Mouse (Mus musculus) retina, embryonic 14.5 days (tissue): Measurements from ENCODE around the gene Lrrc28.

Source experiments
- DNase-seq: peaks from one replicate; pipeline ENCODE4 v3.0.0-alpha.2; 2015; ENCODE audit warnings: low spot score

The Lrrc28 gene

GRCm38 (mm10) chr7:67645681-67646014, 580 bp upstream of the Lrrc28 start:
- DNase-seq, result no peak

GRCm38 (mm10) chr7:67644291-67644690, 777 bp downstream of the Lrrc28 start:
- DNase-seq, result no peak

GRCm38 (mm10) chr7:67642955-67643354, 2.1 kb downstream of the Lrrc28 start:
- DNase-seq, result no peak

- no peak for DNase-seq
Measured at GRCm38 (mm10) chr7:67639006-67639405, 6.1 kb downstream of the Lrrc28 start.

GRCm38 (mm10) chr7:67636161-67636560, 8.9 kb downstream of the Lrrc28 start:
- DNase-seq, result no peak

- DNase-seq, result no peak
Measured at GRCm38 (mm10) chr7:67634210-67634609, 10.9 kb downstream of the Lrrc28 start.

- DNase-seq, result no peak
Measured at GRCm38 (mm10) chr7:67632380-67632779, 12.7 kb downstream of the Lrrc28 start.

GRCm38 (mm10) chr7:67630817-67631216, 14.3 kb downstream of the Lrrc28 start:
- peak; percentile 92 for DNase-seq

GRCm38 (mm10) chr7:67629681-67630080, 15.4 kb downstream of the Lrrc28 start:
- DNase-seq, result no peak

- no peak for DNase-seq
Measured at GRCm38 (mm10) chr7:67626671-67627070, 18.4 kb downstream of the Lrrc28 start.

- no peak for DNase-seq
Measured at GRCm38 (mm10) chr7:67622151-67622550, 22.9 kb downstream of the Lrrc28 start.

GRCm38 (mm10) chr7:67619836-67620235, 25.2 kb downstream of the Lrrc28 start:
- DNase-seq, result no peak

GRCm38 (mm10) chr7:67618316-67618715, 26.8 kb downstream of the Lrrc28 start:
- DNase-seq, result no peak

GRCm38 (mm10) chr7:67617646-67618045, 27.4 kb downstream of the Lrrc28 start:
- DNase-seq, result no peak

GRCm38 (mm10) chr7:67616890-67617289, 28.2 kb downstream of the Lrrc28 start:
- DNase-seq, result no peak

- DNase-seq, result no peak
Measured at GRCm38 (mm10) chr7:67614464-67614861, 30.6 kb downstream of the Lrrc28 start.

GRCm38 (mm10) chr7:67613795-67614463, 31.1 kb downstream of the Lrrc28 start:
- peak; percentile 60 for DNase-seq

- DNase-seq, result no peak
Measured at GRCm38 (mm10) chr7:67608348-67609024, 36.6 kb downstream of the Lrrc28 start.

GRCm38 (mm10) chr7:67607669-67608347, 37.3 kb downstream of the Lrrc28 start:
- DNase-seq, result no peak

- DNase-seq, result no peak
Measured at GRCm38 (mm10) chr7:67606250-67606649, 38.8 kb downstream of the Lrrc28 start.

GRCm38 (mm10) chr7:67605114-67605513, 40.0 kb downstream of the Lrrc28 start:
- DNase-seq, result no peak

- no peak for DNase-seq
Measured at GRCm38 (mm10) chr7:67598050-67598449, 47.0 kb downstream of the Lrrc28 start.

GRCm38 (mm10) chr7:67596961-67597360, 48.1 kb downstream of the Lrrc28 start:
- DNase-seq, result no peak
